Mouse (Mus musculus): ENCODE results near the gene Scnn1b. TPM values are rescaled to one million over a fixed set of nuclear protein-coding genes. Genes with fewer than 3 reads are reported as not detected.

Gene Scnn1b
- total RNA-seq (2023) = not detected in 2 replicates

DNA sequence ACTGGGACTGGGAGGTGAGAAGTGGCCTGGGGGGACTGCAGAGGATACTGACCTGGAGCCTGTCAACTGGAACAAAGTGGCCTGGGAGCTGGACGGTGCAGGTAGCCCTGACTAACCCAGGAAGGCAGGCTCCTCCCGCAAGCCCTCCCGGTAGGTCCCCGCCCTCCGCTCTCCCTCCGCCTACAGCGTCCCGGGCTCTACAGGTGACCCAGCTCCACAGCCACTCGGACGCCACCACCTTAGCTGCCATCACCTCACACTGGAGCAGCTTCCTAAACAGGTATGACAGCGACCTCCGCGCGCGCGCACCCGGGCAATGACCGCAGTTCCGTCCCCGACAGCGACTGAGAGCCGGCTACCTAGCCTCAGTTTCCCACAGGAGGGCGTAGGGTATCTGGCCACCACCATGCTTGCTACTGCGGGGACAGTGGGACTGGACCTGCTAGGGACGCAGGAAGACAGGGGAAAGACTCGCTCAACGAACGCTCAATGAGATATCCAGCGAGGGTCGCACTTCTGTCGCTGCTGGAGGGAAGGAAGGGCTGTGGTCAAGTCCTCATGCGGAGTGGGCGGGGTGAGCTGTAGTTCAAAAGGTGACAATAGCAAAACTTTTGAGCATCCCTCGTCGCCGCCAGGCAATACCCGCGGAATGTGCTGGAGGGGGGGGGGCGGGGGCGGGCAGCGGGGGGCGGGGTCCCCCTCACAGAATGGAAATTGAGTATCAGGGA lies at the start of gene Scnn1b:
TSS of gene Scnn1b (plus strand) at position 181 of the 728 bp plus-strand sequence.

Other genes with a start within 250 kb of the Scnn1b start
- 2.0 and 2.5 TPM in 2 replicates for gene Usp31, start 157.8 kb upstream of the Scnn1b start, total RNA-seq (2023)
- not detected in 2 replicates for gene Scnn1g, start 130.6 kb upstream of the Scnn1b start, total RNA-seq (2023)
- 8.2 and 9.2 TPM in 2 replicates for gene Cog7, start 116.7 kb downstream of the Scnn1b start, total RNA-seq (2023)
- gene Gga2, start 156.2 kb downstream of the Scnn1b start, total RNA-seq (2023) = 12.2 and 16.7 TPM in 2 replicates
- 19.1 and 22.5 TPM in 2 replicates for gene Ubfd1, start 202.1 kb downstream of the Scnn1b start, total RNA-seq (2023)
- gene Ears2, start 202.2 kb downstream of the Scnn1b start, total RNA-seq (2023) = 1.1 and 1.3 TPM in 2 replicates
- gene Ndufab1, start 236.8 kb downstream of the Scnn1b start, total RNA-seq (2023) = 25.6 and 34.9 TPM in 2 replicates

Data from neutrophil, adult 65 days (primary cell).